Mouse (Mus musculus): ENCODE results near the gene Ipo5. TPM values are rescaled to one million over a fixed set of nuclear protein-coding genes. Genes with fewer than 3 reads are reported as not detected.

Gene Ipo5
- total and polyA plus RNA-seq, 3 experiments, result 167 to 259 (median 252) TPM

DNA sequence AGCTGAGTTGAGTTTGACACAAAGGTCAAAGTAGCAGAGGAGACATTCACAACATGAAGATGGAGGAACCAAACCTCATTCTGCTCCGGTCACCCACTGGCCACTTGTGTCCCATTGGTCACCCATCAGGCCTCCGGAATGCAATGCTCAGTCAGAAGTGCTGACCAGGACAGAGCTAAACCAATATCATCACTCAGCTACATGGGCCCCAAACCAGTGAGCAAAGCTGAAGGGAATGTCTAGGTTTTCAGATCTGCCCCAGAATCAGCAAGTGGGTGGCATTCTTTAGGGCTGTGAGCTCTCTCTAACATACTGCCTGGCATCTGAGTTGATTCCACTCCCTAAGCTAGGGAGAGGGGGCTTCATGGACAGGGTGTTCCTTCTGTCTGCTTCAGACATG lies 32.0 kb upstream of the Ipo5 start:
- dilution Hi-C loops (cut with MboI; ENCODE audit: extremely low pct_ligation_motif_present, extremely low pct_unique_long_range_greater_than_20kb, low sequenced_read_pairs), result no loop called here
- no peak overlapping the region for H3K27ac ChIP-seq (ENCODE audit: insufficient read depth, low read depth)
- peaks cover 0 to 16% of the 10 kb centered on the region in 2 experiments; a peak in 2 of 4 replicates for H3K4me1 ChIP-seq (ENCODE audit: control insufficient read depth in 1 of 2, insufficient read depth in 2 of 2)
- in situ Hi-C loops (cut with MboI; ENCODE audit: low pct_ligation_motif_present, low pct_unique_long_range_greater_than_20kb, low sequenced_read_pairs), result no loop called here
- H3K4me3 ChIP-seq (replicated peaks in 1 of 3; ENCODE audit: low read depth in 2 of 3, low read length in 2 of 3, poor library complexity in 1 of 3), result no peak overlapping the region
- no peaks in the 10 kb centered on the region for H3K9me3 ChIP-seq (replicated peaks; ENCODE audit: low read length)
- no peaks in the 10 kb centered on the region for H3K79me2 ChIP-seq (replicated peaks; ENCODE audit: control insufficient read depth, extremely low read depth, insufficient read depth, poor library complexity, severe bottlenecking)
- DNase-seq (ENCODE audit: extremely low read depth), result no peak
- no peak overlapping the region for H3K9ac ChIP-seq (ENCODE audit: insufficient read depth, low read depth)
- H3K27me3 ChIP-seq (replicated peaks), result no peaks in the 10 kb centered on the region
- no peaks in the 10 kb centered on the region for H3K36me3 ChIP-seq (replicated peaks in 1 of 2; ENCODE audit: control insufficient read depth in 1 of 2, insufficient read depth in 1 of 2, low read length in 1 of 2)
- TF ChIP-seq CHD2 (IDR thresholded peaks at IDR 0.05; ENCODE audit: low read length) (no peak), JUN (IDR thresholded peaks at IDR 0.05; ENCODE audit: insufficient read depth, low read depth, low read length) (no peak), POLR2AphosphoS2 (IDR thresholded peaks at IDR 0.05; ENCODE audit: low read depth, low read length) (no peak), KAT2A (IDR thresholded peaks at IDR 0.05; ENCODE audit: insufficient replicate concordance, low read length) (no peak), MXI1 (IDR thresholded peaks at IDR 0.05; ENCODE audit: low read depth, low read length) (no peak), ZMIZ1 (IDR thresholded peaks at IDR 0.05; ENCODE audit: low read depth, low read length) (no peak), IRF4 (IDR thresholded peaks at IDR 0.05; ENCODE audit: low read depth, low read length) (no peak), TBP (conservative IDR thresholded peaks at IDR 0.05; ENCODE audit: low read depth, low read length) (no peak), CTCF (conservative IDR thresholded peaks at IDR 0.05 in 1 of 2, IDR thresholded peaks at IDR 0.05 in 1 of 2; ENCODE audit: low read depth in 2 of 2, low read length in 2 of 2) (no peak)
- no peak overlapping the region for H3K4me2 ChIP-seq (ENCODE audit: insufficient read depth, low read depth, poor library complexity, severe bottlenecking)

DNA sequence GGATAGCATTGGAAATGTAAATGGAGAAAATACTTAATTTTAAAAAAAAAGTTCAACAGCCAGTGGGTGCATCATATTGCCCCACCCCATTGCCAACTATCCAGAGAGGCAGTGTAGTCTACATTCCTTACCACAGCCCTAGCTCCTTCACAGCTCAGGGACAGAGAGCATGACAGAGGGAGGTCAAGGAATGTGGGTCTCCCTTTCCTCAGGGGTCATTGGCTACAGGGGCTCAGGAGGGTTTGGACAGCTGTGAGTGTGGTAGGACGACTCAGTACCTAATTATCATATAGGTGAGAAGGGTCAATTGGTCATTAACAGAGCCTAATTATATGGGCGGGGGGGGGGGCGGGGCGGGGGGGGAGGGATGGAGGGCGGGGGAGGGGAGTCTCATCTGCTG lies 30.4 kb upstream of the Ipo5 start:
- Histone ChIP-seq H3K4me1 (ENCODE audit: control insufficient read depth in 1 of 2, insufficient read depth in 2 of 2) (peaks cover 0 to 16% of the 10 kb centered on the region in 2 experiments; a peak in 2 of 4 replicates), H3K36me3 (replicated peaks in 1 of 2; ENCODE audit: control insufficient read depth in 1 of 2, insufficient read depth in 1 of 2, low read length in 1 of 2) (no peaks in the 10 kb centered on the region), H3K9me3 (replicated peaks; ENCODE audit: low read length) (no peaks in the 10 kb centered on the region), H3K79me2 (replicated peaks; ENCODE audit: control insufficient read depth, extremely low read depth, insufficient read depth, poor library complexity, severe bottlenecking) (no peaks in the 10 kb centered on the region), H3K27me3 (replicated peaks) (no peaks in the 10 kb centered on the region), H3K4me3 (replicated peaks in 1 of 3; ENCODE audit: low read depth in 2 of 3, low read length in 2 of 3, poor library complexity in 1 of 3) (no peak overlapping the region), H3K9ac (ENCODE audit: insufficient read depth, low read depth) (no peak overlapping the region), H3K27ac (ENCODE audit: insufficient read depth, low read depth) (no peak overlapping the region), H3K4me2 (ENCODE audit: insufficient read depth, low read depth, poor library complexity, severe bottlenecking) (no peak overlapping the region)
- DNase-seq (ENCODE audit: extremely low read depth), result no peak
- dilution Hi-C loops (cut with MboI; ENCODE audit: extremely low pct_ligation_motif_present, extremely low pct_unique_long_range_greater_than_20kb, low sequenced_read_pairs), result no loop called here
- in situ Hi-C loops (cut with MboI; ENCODE audit: low pct_ligation_motif_present, low pct_unique_long_range_greater_than_20kb, low sequenced_read_pairs), result no loop called here
- no peak for TF ChIP-seq NELFE (IDR thresholded peaks at IDR 0.05; ENCODE audit: low read depth, low read length)
- TF ChIP-seq MAFK (IDR thresholded peaks at IDR 0.05; ENCODE audit: insufficient replicate concordance, low read length), result no peak
- TF ChIP-seq CHD1 (IDR thresholded peaks at IDR 0.05; ENCODE audit: low read depth, low read length), result no peak
- no peak for TF ChIP-seq CTCF (conservative IDR thresholded peaks at IDR 0.05 in 1 of 2, IDR thresholded peaks at IDR 0.05 in 1 of 2; ENCODE audit: low read depth in 2 of 2, low read length in 2 of 2)
- TF ChIP-seq MYC (IDR thresholded peaks at IDR 0.05; ENCODE audit: low read depth, low read length), result no peak
- no peak for TF ChIP-seq IRF4 (IDR thresholded peaks at IDR 0.05; ENCODE audit: low read depth, low read length)

DNA sequence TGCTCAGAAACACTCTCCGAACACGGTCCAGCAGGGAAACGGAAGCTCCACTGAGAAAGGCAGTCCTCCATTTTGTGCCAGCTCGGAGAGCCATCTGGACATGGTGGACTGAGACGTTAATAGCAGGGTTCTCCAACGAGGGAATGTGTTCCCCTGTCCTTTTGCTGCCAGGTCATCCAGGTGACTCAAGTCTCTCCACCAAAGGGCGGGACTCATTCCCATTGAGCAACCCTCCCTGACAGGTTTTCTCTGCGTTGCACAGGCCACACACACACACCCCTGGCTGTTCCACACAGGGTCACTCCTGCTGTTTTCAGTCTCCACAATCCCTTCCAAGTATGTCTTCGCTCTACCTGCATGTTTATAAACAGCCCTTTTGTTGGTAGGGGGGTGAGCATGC lies 30.0 kb upstream of the Ipo5 start:
- no peaks in the 10 kb centered on the region for H3K36me3 ChIP-seq (replicated peaks in 1 of 2; ENCODE audit: control insufficient read depth in 1 of 2, insufficient read depth in 1 of 2, low read length in 1 of 2)
- H3K4me3 ChIP-seq (replicated peaks in 1 of 3; ENCODE audit: low read depth in 2 of 3, low read length in 2 of 3, poor library complexity in 1 of 3), result no peak overlapping the region
- H3K4me2 ChIP-seq (ENCODE audit: insufficient read depth, low read depth, poor library complexity, severe bottlenecking), result no peak overlapping the region
- TF ChIP-seq RAD21 (IDR thresholded peaks at IDR 0.05; ENCODE audit: low read depth, low read length) (no peak), CHD2 (IDR thresholded peaks at IDR 0.05; ENCODE audit: low read length) (no peak), JUND (conservative IDR thresholded peaks at IDR 0.05; ENCODE audit: low read depth, low read length) (no peak), BHLHE40 (IDR thresholded peaks at IDR 0.05; ENCODE audit: low read depth, low read length) (no peak), MXI1 (IDR thresholded peaks at IDR 0.05; ENCODE audit: low read depth, low read length) (no peak), GABPA (IDR thresholded peaks at IDR 0.05; ENCODE audit: insufficient replicate concordance, low read depth, low read length) (no peak), ELF1 (IDR thresholded peaks at IDR 0.05; ENCODE audit: low read depth, low read length) (no peak), NRF1 (IDR thresholded peaks at IDR 0.05; ENCODE audit: low read depth, low read length) (no peak)
- no peaks in the 10 kb centered on the region for H3K27me3 ChIP-seq (replicated peaks)
- in situ Hi-C loops (cut with MboI; ENCODE audit: low pct_ligation_motif_present, low pct_unique_long_range_greater_than_20kb, low sequenced_read_pairs), result no loop called here
- no peak overlapping the region for H3K9ac ChIP-seq (ENCODE audit: insufficient read depth, low read depth)
- H3K79me2 ChIP-seq (replicated peaks; ENCODE audit: control insufficient read depth, extremely low read depth, insufficient read depth, poor library complexity, severe bottlenecking), result no peaks in the 10 kb centered on the region
- peaks cover 0 to 16% of the 10 kb centered on the region in 2 experiments; a peak in 2 of 4 replicates for H3K4me1 ChIP-seq (ENCODE audit: control insufficient read depth in 1 of 2, insufficient read depth in 2 of 2)
- H3K9me3 ChIP-seq (replicated peaks; ENCODE audit: low read length), result no peaks in the 10 kb centered on the region
- DNase-seq (ENCODE audit: extremely low read depth), result no peak
- dilution Hi-C loops (cut with MboI; ENCODE audit: extremely low pct_ligation_motif_present, extremely low pct_unique_long_range_greater_than_20kb, low sequenced_read_pairs), result no loop called here
- no peak overlapping the region for H3K27ac ChIP-seq (ENCODE audit: insufficient read depth, low read depth)
